Mouse (Mus musculus) small intestine, adult 2 months (tissue): Measurements from ENCODE around the gene Sult1a1.
A peak's percentile ranks its signal among the peaks of the same experiment; 100 is the strongest.

ENCODE experiments used
- CTCF ChIP-seq: fragments of 200-500 bp; IDR thresholded peaks from 2 replicates; pipeline ENCODE4 v1.5.1; 2012; ENCODE audit warnings: low read depth, mild to moderate bottlenecking, control low read depth, inconsistent platforms, low read length, moderate library complexity, mixed read lengths; ENCODE audit not compliant: insufficient replicate concordance, insufficient read length; ENCODE audit errors: extremely low read depth
- POLR2A ChIP-seq: fragments of 200-500 bp; IDR thresholded peaks from 2 replicates; pipeline ENCODE4 v1.6.1; 2012; ENCODE audit warnings: low read depth, mild to moderate bottlenecking, control low read depth, inconsistent platforms, low read length, moderate library complexity

DNA sequence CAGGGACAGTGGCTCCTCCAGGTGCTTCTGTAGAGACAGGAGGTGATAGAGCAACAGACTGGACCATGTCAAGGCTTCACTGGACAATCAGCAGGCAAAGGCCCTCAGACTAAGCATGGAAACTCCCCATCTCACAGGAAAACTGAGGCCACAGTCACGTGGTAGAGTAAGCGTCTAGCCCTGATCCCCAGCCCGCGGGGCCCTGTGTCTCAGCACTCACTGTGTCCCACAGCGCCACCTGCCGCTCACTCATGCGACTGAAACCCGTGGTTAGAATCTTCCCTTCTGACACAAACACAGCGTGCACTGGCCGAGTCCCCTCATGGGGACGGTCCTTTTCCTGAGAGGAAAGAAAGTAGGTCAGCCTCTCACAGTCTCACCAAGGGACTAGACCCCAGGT, 24.8 kb upstream of the Sult1a1 start:
- TF ChIP-seq POLR2A = no peak
- peak; percentile 86 for TF ChIP-seq CTCF
